Mouse (Mus musculus): ENCODE measurements around the gene Clns1a.

DNA sequence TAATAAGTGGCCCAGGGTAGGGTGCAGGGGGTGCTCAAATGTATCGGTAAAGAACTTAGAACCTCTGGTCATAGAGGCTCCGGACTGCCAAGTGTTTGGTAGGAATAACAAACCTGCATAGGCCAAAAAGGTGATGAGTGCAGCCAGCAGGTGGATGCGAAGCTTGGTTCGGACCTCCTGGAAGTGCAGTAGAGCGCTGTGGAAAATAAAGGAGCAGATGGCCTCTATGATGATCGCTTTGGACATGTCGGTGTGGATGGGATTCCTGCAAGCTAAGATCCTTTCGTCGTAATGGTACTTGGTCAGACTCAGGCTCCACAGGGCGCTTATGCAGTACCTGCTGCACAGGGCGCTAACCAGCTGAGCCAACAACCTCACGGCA, 40.8 kb downstream of the Clns1a start:
- TF ChIP-seq CTCF (IDR thresholded peaks at IDR 0.05; ENCODE audit: extremely low read depth, insufficient read length, insufficient replicate concordance, low read depth, low read length) (no peak), POLR2A (IDR thresholded peaks at IDR 0.05; ENCODE audit: low read depth, low read length) (no peak)

Data from small intestine, adult 2 months (tissue).